Mouse (Mus musculus): ENCODE data around the gene Atp6v0a2.
A peak's percentile ranks its signal among the peaks of the same experiment; 100 is the strongest.
"Not testable (repeated sequence)": the region's sequence is repeated elsewhere in the genome, so short reads cannot be mapped to it uniquely, and the experiment has no call there.

Atp6v0a2 gene

DNA sequence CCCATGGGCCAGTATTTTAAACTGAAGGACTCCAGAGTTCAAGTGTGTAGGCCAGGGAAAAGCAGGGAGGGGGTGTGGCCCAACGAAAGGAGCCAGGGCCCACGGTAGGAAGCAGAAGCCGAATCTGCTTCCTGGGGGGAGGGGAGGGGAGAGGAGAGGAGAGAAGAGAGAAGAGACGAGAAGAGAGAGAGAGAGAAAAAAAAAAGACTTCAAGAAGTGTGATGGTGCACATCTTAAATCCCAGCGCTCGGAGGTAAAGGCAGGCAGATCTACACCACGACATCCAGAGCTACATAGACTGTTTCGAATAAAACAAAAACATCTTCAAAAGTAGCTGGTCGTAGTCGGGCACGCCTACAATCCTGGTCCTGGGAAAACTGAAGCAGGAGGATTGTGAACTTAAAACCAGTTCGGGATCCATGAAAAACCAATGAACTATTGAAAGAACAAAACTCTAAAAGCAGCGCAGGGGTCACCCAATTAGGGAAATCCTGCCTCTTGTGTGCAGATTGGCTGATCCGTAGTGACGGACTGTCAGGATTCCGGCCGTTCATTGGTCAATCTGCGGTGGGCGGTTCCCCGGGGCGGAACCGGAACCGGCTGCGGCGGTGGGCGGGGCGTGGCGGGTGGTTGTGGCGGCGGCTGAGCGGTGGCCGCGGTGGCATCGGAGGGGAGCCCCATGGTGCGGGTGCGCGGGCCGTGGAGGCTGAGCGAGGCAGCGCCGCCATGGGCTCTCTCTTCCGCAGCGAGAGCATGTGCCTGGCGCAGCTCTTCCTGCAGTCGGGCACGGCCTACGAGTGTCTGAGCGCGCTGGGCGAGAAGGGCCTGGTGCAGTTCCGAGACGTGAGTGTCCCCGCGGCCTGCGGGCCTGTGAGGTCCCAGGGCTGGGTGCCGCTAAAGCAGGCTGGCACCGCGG lies at the start of gene Atp6v0a2:
Gene Atp6v0a2 (plus strand): TSS at position 129 of the 916 bp plus-strand sequence.
- DNase-seq (ENCODE audit: low read depth in 2 of 2, low spot score in 2 of 2): peak; percentile 94 to 97

DNA sequence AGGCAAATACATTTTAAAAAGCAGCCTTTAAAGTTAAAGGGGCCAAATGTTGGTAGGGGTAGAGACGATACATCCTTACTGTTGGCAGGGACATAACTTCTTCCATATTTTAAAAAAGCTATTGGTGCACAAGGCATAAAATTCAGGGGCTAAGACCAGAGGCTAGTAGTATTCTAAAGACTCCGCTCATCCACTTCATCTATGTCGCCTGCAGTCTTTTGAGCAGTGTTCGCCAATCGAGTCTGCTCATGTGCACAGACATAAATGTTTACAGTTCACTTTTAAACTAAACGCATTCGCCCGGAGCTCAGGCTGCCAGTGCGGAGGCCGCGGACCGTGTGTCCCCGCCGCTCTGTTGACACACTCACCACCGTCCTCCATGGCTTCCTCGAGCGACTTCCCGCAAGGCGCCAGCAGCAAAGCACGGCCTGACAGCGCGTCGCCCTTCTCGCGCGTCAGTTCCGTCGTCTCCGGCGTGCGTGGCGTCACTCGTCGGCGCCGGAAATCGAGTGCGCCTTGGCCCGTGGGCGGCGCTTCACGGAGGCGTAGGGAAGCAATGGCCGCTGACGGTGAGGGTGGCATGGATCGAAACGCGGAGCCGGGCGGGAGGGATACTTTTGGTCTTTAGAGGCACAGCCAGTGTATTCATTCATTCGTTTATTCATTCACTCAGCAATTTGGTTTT lies 49.6 kb upstream of the Atp6v0a2 start, which contains the start of the genes Eif2b1 and Gtf2h3:
Gene Eif2b1 (minus strand): TSS at position 499 of the 685 bp plus-strand sequence.
Gene Gtf2h3 (plus strand): TSS at position 508 of the 685 bp plus-strand sequence.
- DNase-seq (ENCODE audit: low read depth in 2 of 2, low spot score in 2 of 2): peak; percentile 88 to 90

DNA sequence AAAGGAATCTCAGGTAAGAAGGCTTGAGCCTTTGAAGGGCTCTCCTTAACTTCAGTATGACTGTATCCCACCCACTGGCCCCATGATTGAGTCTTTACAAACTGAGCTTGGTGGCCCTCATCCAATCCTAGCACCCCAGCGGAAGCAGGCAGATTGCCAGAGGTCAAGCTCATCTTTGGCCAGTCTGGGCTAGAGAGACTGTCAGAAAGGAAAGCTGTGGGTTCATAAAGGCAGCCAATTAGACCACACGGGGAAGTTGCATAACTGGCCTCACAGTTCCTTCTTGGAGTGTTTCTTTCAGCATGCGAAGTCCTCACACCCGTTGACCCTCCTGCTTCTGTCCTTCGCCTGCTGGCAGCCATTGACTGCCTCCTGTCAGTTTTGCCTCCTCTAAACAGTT lies 45.9 kb upstream of the Atp6v0a2 start:
- no peak for DNase-seq (ENCODE audit: low read depth in 2 of 2, low spot score in 2 of 2)

DNA sequence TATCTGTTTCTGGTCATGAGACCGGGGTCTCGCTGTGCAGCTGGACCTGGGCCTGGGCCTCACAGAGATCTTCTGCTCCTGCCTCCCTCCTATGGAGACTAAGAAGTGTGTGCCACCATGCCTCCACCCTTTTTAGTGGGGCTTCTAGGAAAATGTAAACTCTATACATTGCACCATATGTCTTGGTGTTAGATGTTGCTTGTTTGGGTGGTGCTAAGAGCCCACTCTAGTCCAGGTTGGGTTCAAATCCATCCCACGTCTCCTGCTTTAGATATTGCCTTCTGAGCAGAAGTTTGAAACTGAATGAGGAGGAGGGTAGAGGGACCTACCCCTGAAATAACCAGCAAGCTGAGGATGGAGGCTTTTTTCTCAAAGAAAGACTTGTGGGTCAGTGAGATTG lies 35.6 kb upstream of the Atp6v0a2 start:
- no peak for DNase-seq (ENCODE audit: low read depth in 2 of 2, low spot score in 2 of 2)

DNA sequence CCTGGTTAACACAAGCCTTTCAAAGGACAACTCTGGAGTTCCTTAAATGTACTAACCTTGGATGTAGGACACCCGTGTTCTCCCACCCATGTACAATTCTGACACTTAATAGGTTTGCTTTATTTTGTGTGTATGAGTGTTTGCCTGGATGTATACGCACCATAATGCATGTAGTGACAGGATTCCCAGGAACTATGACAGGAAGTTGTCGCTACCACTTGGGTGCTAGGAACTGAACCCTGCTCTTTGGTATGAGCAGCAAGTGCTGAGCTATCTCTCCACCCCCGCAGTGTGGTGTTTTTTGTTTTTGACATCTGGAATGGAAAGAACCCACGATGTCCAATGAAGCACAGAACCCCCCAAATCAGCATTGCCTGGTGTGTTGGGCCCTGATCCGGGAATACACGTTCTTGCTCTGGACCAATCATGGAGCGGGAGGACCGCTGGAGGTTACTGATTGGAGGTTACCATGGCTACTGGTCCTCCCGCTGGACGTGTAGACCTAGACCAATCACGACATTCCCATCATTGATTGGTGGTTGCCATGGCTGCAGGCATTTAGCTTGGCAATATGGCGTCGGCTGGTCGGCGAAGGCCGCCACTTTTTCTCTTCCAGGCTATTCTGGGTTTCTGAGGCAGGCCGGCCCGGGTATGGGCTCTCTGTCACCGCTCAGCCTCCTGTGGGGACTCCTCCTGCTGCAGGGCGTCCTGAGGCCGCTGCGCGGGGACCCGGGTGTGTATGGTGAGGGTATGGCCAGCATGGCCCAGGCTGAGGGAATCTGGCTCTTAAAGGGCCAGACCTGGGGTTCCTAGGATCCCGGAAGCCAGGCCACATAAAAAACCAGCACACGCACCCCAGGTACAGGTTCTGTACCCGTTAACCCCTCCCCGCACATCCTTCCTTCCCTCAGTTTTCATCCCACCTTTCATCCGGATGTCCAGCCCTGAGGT lies 29.9 kb upstream of the Atp6v0a2 start:
- DNase-seq (ENCODE audit: low read depth in 2 of 2, low spot score in 2 of 2): peak in 1 of 2 experiments; percentile 14

DNA sequence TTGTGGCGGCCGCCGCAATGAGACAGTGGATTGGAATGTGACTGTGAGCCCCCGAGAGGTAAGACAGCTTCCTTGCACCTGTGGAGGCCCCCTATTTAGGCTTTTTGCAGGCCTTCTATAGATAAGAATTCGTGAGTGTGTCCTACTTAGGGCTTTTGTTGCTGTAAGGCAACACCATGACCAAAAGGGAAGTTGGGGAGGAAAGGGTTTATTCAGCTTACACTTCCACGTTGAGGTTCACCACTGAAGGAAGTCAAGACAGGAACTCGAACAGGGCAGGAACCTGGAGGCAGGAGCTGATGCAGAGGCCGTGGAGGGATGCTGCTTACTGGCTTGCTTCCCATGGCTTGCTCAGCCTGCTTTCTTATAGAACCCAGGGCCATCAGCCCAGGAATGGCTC lies 28.6 kb upstream of the Atp6v0a2 start:
- DNase-seq (ENCODE audit: low read depth in 2 of 2, low spot score in 2 of 2): not testable (repeated sequence)

DNA sequence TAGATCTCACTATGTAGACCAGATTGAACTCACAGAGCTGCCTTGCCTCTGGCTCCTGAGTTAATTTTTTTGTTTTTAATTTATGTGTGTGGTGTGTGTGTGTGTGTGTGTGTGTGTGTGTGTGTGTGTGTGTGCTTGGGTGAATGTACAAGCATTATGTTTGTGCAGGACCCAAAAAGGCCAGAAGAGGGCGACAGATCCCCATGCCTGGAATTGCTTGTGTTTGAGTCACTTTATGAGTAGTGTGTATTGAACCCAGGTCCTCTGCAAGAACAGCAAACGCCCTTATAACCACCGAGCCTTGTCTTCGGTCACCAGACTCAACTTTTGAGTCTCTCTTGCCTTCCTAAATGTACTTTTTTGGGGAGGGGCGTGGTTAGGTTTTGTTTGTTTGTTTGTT lies 26.0 kb upstream of the Atp6v0a2 start:
- DNase-seq (ENCODE audit: low read depth in 2 of 2, low spot score in 2 of 2): peak; percentile 60 to 70

DNA sequence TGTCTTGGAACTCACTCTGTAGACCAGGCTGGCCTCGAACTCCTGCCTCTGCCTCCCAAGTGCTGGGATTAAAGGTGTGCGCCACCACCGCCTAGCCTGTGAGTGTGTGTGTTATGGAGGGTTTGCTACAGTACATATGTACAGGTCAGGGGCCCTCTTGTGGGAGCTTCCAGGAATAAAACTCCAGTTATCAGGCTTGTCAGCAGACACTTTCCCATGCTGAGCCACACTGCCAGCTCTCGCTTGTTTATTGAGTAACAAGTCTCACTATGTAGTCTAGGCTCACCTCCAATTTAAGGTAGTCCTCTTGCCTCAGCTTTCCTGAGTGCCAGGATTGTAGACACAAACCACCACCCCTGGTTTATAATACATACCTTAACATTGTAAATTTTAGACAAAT lies 24.1 kb upstream of the Atp6v0a2 start:
- no peak for DNase-seq (ENCODE audit: low read depth in 2 of 2, low spot score in 2 of 2)

DNA sequence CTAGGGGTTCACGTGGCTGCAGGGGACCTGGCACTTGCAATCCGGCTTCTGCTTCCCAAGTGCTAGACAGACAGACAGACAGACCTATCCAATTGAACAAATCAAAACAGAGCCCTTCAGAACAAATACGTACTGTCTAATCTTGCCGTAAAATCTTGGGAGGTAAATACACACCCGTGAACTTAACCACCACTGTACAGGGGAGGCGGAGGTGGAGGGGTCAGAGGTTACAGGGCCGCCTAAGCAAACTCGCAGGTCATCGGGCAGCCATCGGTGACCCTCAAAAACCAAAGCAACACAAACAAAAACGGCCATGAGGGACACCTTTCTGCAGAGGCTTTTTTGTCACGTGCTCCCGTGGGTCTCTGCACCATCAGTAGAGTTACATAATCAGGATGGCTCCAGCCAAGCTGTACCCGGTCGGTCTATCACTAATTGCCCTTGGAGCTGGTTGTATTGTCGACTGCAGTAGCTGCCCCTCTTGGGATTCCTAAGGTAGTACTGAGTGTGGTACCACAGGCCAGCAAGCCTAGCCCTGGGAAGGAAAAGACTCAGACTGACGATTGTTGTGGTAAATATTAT lies 23.2 kb upstream of the Atp6v0a2 start:
- DNase-seq (ENCODE audit: low read depth in 2 of 2, low spot score in 2 of 2): no peak

DNA sequence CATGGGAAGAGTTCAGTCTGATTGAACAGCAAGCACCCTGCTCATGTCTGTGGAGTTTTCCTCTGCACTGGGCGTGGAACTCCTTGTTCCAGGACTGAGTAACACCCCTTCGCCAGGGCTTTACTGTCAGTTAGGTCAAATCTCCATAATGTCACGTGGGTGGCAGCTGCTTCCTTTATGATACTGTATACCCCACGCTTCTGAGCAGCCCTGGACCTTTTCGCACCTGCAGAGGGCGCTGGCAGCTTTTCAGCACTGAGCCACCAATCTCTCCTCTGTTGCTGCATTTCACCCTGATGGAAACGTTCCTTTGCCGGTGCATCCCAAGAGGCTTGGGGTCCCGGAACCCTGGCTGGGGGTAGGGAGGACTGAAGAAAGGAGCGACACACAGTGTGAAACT lies 17.4 kb upstream of the Atp6v0a2 start:
- DNase-seq (ENCODE audit: low read depth in 2 of 2, low spot score in 2 of 2): no peak

DNA sequence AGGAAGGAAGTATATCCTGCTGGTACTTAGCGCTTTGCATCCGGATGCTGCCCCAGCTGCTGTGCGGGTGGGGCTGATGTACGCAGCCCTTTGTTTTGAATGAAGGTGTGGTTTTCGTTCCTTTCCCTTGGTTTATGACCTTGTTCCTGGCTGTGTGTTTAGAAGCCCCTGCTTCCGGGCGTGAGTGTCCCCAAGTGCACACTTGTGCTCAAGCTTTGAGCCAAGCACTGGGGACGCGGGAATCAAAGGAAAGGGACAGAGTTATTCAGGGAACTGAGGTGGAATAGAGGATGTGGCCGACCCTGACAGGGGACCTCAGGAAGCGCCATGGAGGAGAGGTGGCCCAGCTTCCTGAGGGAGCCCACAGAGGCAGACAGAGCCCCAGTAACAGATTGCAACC lies 13.7 kb upstream of the Atp6v0a2 start:
- peak; percentile 21 to 60 for DNase-seq (ENCODE audit: low read depth in 2 of 2, low spot score in 2 of 2)

DNA sequence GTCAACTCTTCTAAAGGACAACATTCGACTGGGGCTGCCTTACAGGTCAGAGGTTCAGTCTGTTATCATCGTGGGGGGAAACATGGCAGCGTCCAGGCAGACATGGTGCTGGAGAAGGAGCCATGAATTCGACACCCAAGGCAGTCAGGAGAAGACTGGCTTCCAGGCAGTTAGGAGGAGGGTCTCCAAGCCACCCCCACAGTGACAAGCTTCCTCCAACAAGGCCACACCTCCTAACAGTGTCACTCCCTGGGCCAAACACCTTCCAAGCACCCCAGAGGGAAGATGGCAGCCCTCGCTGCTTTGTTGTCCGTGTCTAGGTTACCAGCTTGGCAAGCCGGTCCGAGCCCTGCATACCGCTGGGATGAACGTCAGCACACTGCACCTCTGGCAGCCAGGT lies 9.7 kb upstream of the Atp6v0a2 start:
- DNase-seq (ENCODE audit: low read depth in 2 of 2, low spot score in 2 of 2): no peak

DNA sequence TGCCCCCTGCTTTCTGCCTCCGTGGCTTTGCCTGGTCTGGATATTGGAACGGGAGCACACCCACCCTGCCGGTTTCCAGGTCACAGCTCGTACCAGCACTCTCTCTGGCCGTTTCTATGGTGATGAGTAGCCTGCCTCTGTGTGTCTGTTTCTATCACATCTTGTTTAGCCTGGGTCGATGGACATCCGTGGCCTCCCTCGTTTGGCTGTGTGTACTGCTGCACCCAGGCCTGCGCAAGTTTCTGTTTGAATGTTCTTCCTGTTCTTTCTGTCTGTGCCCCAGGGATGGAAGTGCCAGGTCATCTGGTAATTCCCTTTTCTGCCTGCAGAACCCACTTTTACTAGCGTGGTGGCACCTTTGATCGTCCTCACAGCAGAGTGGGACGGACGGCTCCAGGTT lies 7.0 kb upstream of the Atp6v0a2 start:
- no peak for DNase-seq (ENCODE audit: low read depth in 2 of 2, low spot score in 2 of 2)

DNA sequence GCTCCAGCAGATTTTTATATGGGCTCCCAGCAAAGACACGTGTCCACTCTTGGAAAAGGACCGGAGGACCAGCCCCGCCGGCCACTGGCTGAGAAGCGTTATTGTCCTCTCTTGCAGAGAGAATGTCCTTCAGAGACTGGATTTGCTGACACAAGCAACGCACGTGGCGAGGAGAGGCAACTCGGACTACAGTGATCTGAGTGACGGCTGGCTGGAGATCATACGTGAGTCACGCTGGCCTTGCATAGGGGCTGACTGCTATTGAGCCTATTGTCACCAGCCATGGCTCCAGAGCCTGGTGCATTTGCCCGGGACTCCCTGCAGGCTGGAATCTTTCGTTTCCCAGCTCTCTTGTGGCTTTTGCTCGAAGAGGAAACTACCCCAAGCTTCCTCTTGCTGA lies 5.5 kb upstream of the Atp6v0a2 start:
- no peak for DNase-seq (ENCODE audit: low read depth in 2 of 2, low spot score in 2 of 2)

DNA sequence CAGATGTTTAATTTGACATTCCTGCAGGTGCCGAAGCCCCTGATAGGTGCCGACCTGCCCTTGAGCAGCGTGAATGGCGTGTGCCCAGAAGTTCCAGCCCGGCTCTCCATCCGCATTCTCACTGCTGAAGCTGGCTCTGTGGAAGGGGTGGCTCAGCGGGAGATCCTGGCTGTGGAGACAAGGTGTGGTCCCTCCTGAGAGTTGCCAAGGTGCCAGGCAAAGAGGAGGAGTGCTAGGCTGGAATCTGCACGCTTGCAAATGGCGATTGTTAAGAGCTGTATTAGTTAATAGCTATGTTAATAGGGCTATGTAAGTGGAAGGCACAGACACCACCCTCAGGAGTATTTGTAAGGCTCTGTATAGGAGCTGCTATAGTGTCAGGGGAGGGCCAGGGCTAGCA lies 4.1 kb upstream of the Atp6v0a2 start:
- no peak for DNase-seq (ENCODE audit: low read depth in 2 of 2, low spot score in 2 of 2)

DNA sequence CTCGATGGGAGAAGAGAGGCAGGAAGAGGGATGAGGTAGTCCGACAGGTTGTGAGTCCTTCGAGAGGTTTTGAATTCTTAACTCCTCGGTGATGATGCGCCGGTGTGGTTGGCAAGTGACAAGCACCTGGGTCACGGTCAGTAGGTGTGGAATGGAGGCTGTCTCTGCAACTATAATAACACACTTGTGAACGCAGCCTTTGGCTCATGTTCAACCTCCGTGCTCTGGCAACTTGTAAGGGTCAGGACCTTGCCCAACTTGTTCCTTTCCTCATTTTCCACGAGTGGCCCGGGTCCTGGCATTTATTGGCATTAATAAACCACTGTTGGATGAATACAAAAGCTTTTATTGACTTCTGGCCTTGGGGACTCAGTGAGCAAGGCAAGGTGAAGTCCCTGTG lies 1.3 kb downstream of the Atp6v0a2 start:
- DNase-seq (ENCODE audit: low read depth in 2 of 2, low spot score in 2 of 2): no peak

DNA sequence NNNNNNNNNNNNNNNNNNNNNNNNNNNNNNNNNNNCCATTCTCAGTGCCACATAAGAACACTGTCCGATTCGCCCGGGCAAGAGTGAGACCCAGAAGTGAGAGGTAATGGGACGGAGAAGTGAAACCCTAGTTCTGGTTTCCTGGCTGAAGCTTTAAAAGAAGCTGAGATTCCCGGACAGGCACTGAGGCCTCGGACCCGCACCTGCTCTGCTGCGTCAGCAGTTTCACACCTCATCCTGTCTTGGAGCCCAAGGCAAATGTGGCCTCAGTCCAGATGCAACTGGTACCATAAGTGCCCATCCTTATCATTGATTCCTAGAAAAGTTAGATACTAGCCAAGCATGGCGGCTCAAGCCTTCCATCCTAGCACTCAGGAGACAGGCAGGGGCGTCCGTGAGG lies 3.3 kb downstream of the Atp6v0a2 start:
- no peak for DNase-seq (ENCODE audit: low read depth in 2 of 2, low spot score in 2 of 2)

DNA sequence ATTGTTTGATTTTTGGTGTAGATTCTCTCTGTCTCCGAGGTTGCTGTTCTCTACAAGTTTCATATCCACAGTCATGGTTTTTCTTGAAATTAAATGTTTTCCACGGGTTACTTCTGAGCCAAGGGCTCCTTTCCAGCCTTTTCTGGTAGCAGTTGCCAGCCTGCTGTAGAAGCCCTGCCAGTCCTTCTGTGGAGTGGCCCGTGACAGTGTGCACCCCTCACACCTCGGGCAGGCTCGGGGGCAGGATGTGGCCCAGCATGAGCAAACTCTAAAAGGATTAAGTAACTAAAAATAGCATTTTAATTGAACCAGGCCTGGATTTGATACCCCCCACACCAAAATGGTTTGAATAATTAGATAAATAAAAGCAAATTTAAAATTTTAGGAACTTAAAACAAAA lies 4.1 kb downstream of the Atp6v0a2 start:
- no peak for DNase-seq (ENCODE audit: low read depth in 2 of 2, low spot score in 2 of 2)

DNA sequence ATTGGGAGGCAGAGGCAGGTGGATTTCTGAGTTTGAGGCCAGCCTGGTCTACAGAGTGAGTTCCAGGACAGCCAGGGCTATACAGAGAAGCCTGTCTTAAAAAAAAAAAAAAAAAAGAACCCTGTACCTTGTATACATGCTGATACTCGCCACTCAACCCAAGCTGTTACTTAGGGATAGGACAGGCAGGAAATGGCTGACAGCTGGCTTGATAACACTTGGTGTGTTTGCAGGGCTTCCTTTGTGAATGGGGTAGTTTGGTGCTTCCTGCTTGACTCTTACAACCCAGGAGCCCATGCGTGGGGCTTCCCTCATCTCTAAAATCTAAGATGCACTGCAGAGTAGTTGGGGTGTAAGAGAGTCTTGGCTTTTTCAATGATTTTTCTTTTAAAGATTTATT lies 5.0 kb downstream of the Atp6v0a2 start:
- peak in 1 of 2 experiments; percentile 38 for DNase-seq (ENCODE audit: low read depth in 2 of 2, low spot score in 2 of 2)

DNA sequence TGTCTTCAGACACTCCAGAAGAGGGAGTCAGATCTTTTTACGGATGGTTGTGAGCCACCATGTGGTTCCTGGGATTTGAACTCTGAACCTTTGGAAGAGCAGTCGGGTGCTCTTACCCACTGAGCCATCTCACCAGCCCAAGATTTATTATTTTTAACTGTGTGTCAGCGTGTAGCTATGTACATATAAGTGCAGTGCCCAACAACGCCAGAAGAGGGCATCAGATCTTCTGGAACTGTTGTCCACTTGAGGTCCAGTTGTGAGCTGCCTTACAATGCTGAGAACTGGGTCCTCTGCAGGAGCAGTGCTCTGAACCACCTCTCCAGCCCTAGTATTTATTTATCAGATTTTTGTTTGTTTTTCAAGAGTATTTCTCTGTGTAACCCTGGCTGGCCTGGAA lies 6.7 kb downstream of the Atp6v0a2 start:
- not testable (repeated sequence) for DNase-seq (ENCODE audit: low read depth in 2 of 2, low spot score in 2 of 2)

DNA sequence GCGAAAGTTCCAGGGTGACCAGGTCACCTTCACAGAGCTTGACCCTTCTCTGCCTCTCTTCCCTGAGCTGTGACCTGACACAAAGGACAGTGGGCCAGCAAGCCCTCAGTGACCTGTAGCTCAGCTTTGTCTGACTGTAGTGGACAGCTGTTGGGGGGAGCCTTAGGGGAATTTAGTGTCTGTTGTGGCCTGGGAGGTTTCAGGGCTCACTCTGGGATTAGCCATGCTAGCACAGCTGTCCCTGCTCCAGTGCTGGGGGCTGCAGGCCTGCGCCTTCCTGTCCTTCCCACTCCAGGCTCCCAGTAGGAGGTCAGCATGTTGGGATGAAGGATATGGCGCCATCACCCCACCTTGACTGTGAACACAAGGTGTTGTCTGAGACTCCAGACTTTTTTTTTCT lies 7.8 kb downstream of the Atp6v0a2 start:
- no peak for DNase-seq (ENCODE audit: low read depth in 2 of 2, low spot score in 2 of 2)

Data from CD8-positive naive resting alpha-beta T cell, adult 2 months (primary cell).